Mouse (Mus musculus) small intestine, adult 2 months (tissue): ENCODE results near the gene Guca2a.

Experiments
- CTCF ChIP-seq: fragments of 200-500 bp; IDR thresholded peaks from 2 replicates; pipeline ENCODE4 v1.5.1; 2012; ENCODE audit warnings: low read depth, mild to moderate bottlenecking, control low read depth, inconsistent platforms, low read length, moderate library complexity, mixed read lengths; ENCODE audit not compliant: insufficient replicate concordance, insufficient read length; ENCODE audit errors: extremely low read depth
- POLR2A ChIP-seq: fragments of 200-500 bp; IDR thresholded peaks from 2 replicates; pipeline ENCODE4 v1.6.1; 2012; ENCODE audit warnings: low read depth, mild to moderate bottlenecking, control low read depth, inconsistent platforms, low read length, moderate library complexity

DNA sequence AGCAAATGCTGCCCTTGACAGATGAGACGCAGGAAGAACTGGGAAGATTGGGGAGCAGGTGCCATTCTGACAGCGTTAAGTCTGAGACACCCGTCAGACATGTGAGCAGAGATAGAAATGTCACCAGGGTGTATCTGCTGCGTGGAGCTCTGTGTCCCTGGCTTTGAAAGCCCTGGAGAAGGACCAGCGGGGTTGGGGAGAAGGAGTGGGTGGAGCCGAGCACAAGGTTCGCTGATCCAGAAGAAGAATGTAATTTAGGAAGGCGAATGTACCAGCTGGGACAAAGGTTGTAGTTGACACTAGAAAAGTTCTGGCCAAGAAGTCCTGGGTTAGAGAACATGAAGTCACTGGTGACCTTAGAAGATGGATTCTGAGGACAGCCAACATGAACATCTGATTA is 28.6 kb downstream of the Guca2a start:
- no peak for TF ChIP-seq CTCF
- TF ChIP-seq POLR2A: no peak
